Mouse (Mus musculus): ENCODE measurements at regions not wholly inside any gene's neighbourhood (a gene's known extent, or its start where the extent isn't known, plus 50 kb on each side); places are given as distances from the start of the nearest gene placed in this dataset.

GRCm38 (mm10) chr9:61724070-61724469 lies 190.3 kb downstream of the Rplp1 start:
- TF ChIP-seq CTCF (IDR thresholded peaks at IDR 0.05; ENCODE audit: low read depth, low read length) = no peak
- TF ChIP-seq TAL1 (conservative IDR thresholded peaks at IDR 0.05; ENCODE audit: low read depth, low read length) = no peak
- TF ChIP-seq GATA1 (IDR thresholded peaks at IDR 0.05; ENCODE audit: borderline replicate concordance, low read length) = no peak
- no peak for TF ChIP-seq POLR2AphosphoS5 (IDR thresholded peaks at IDR 0.05; ENCODE audit: insufficient replicate concordance, low read depth, low read length)
- TF ChIP-seq GATA2 (IDR thresholded peaks at IDR 0.05; ENCODE audit: borderline replicate concordance, low read depth, low read length) = no peak

All from G1E (cell line).